Mouse (Mus musculus) pancreas, adult 10 weeks (tissue): ENCODE measurements around the gene Pkp4. TPM values are rescaled to one million over a fixed set of nuclear protein-coding genes. Genes with fewer than 3 reads are reported as not detected.

Experiments
- polyA plus RNA-seq: library from polyadenylated mRNA; stranded (reverse); fragments of 350-450 nt; fragmentation: Illumina TruSeq; extraction: RNeasy Lipid Tissue Mini Kit (QIAGEN cat#74804); gene quantifications from one replicate; pipeline ENCODE4 v1.2.3, GENCODE M21; 2015; ENCODE audit warnings: low read depth, low replicate concordance; ENCODE audit not compliant: insufficient read depth

Gene Pkp4
- 21.9 TPM for polyA plus RNA-seq

DNA sequence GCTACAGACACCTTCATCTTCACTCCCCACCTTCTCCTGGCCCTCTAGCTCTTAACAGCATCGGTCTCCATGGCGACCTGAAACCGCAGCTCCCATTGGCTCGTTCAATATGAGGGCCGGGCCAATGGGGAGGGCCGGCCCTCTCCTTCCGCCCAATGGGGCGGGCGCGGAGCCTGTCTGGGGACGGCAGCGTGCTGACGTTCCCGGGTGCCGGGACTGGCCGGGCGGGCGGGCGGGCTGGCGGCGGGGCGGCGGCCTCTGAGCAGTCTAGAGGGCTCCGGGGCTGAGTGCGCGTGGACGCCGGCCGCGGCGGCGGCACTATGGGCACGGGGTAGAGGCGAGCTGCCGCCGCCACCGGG is at the start of gene Pkp4, which contains the start of gene Ccdc148:
Pkp4 (plus strand) TSS at position 246 of the 359 bp plus-strand sequence.
Ccdc148 (minus strand) TSS at position 79 of the 359 bp plus-strand sequence.

Other genes with a start within 250 kb of the Pkp4 start
- 0.46 TPM for gene Ccdc148, start 167 bp upstream of the Pkp4 start, polyA plus RNA-seq